Mouse (Mus musculus) effector memory CD4-positive, alpha-beta T cell, adult 7 months (primary cell): ENCODE results near the gene Gdap2. TPM values are rescaled to one million over a fixed set of nuclear protein-coding genes. Genes with fewer than 3 reads are reported as not detected.

Source experiments
- polyA plus RNA-seq: library from polyadenylated mRNA; unstranded; fragments of 100-300 nt; shearing (Covaris generic); gene quantifications from one replicate; pipeline ENCODE4 v1.2.1, GENCODE M21; 2017

The Gdap2 gene
- 49.1 TPM for polyA plus RNA-seq

DNA sequence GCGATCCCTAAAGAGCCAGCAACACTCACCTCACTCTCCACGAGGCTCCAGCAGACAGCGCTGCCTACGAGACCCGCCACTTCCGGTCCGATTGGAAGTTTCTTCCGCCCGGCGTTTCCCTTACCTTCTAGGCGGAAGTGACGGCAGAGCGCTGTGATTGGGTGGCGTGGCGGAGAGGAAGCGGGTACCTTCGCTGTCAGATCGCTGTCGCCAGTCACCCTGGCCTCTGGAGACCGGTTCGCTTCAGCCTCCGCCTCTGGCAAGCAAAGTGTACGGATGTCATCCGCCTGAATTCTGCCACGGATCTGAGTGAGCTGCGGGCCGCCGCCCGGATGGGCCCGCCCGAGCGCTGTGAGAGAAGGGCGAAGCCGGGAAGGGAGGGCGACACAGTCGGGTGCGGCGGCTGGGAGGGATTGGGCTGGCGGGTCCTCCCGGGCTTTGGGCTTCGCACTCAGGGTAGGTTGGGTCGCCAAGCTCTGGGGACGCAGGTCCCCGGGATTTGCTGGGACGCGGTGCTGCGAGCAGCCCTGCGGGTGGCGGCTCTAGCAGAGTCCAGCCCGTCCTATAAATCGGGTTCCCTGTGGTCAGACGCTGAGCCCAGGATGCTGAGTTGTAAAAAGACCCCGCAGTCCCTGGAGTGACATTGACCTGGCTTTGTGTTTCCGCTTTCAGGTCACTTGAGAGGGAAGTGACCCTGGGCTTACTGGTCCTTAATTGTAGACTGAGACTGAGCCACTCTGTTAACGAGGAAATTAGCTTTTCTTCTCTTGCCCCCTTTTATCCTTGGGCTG is at the start of gene Gdap2, which contains the start of gene Wdr3:
Gene Gdap2 (plus strand): TSS at position 67 of the 791 bp plus-strand sequence.
Gene Wdr3 (minus strand): TSS at position 93 of the 791 bp plus-strand sequence.

Other genes starting within 250 kb of the Gdap2 start
- gene Wdr3, start within 50 bp of the Gdap2 start, polyA plus RNA-seq: 53.9 TPM